Mouse (Mus musculus) adrenal gland, postnatal 10 days (tissue): ENCODE measurements around the gene Cda. TPM values are rescaled to one million over a fixed set of nuclear protein-coding genes. Genes with fewer than 3 reads are reported as not detected.
A peak's percentile ranks its signal among the peaks of the same experiment; 100 is the strongest.

ENCODE experiments used
- DNase-seq: peaks from one replicate; pipeline ENCODE4 v3.0.0; 2021; ENCODE audit warnings: mixed read lengths
- microRNA-seq: library from miRNA; unstranded; fragments of <30 nt; microRNA quantifications from one replicate; pipeline ENCODE4 v1.2.0, GENCODE M21; 2021
- total RNA-seq, 2 experiments: library from RNA; stranded (reverse); gene quantifications; 2 replicates each; pipeline ENCODE4 v1.2.3; 2021

Gene Cda
- total RNA-seq, 2 experiments from 2014 or later, result 12.3 to 13.4 TPM

GRCm38 (mm10) chr4:138307025-138307424 is 60.8 kb downstream of the Cda start:
- DNase-seq, result no peak

GRCm38 (mm10) chr4:138304340-138305104 is 63.3 kb downstream of the Cda start, which contains the start of gene Ddost:
Gene Ddost (plus strand): TSS chr4:138304730.
- peak; percentile 97 for DNase-seq

- DNase-seq, result no peak
Measured at GRCm38 (mm10) chr4:138303742-138304141, 64.0 kb downstream of the Cda start.

GRCm38 (mm10) chr4:138303011-138303410 is 64.8 kb downstream of the Cda start:
- no peak for DNase-seq

GRCm38 (mm10) chr4:138301271-138301780 is 66.5 kb downstream of the Cda start:
- no peak for DNase-seq

- no peak for DNase-seq
Measured at GRCm38 (mm10) chr4:138293949-138294550, 73.7 kb downstream of the Cda start.

- no peak for DNase-seq
Measured at GRCm38 (mm10) chr4:138293261-138293948, 74.4 kb downstream of the Cda start.

- no peak for DNase-seq
Measured at GRCm38 (mm10) chr4:138292028-138292427, 75.8 kb downstream of the Cda start.

- DNase-seq, result no peak
Measured at GRCm38 (mm10) chr4:138288691-138289090, 79.1 kb downstream of the Cda start.

Small RNA genes lying within 50 kb of the gene (microRNA-seq; reads per million reads assigned to microRNA genes)
- not detected for gene Gm27646
- 6.5 reads per million, percentile 8 among the genes with 10 or more reads in this experiment for gene Mir7019

Other genes with a start within 250 kb of the Cda start
- gene Hp1bp3, start 151.7 kb downstream of the Cda start, total RNA-seq, result 100 to 1,000 TPM; 153 to 170 TPM
- gene Sh2d5, start 117.6 kb downstream of the Cda start, total RNA-seq, result 1 to 10 TPM; 1.2 to 1.6 TPM
- gene Kif17, start 117.6 kb downstream of the Cda start, total RNA-seq, result 1 to 10 TPM; 3.1 to 3.5 TPM
- gene Ddost, start 63.3 kb downstream of the Cda start, total RNA-seq, result 100 to 1,000 TPM; 118 to 129 TPM
- 100 to 1,000 TPM; 171 to 188 TPM for gene Pink1, start 41.7 kb downstream of the Cda start, total RNA-seq
- 1 to 10 TPM; 1.8 to 2.0 TPM for gene Fam43b, start 28.5 kb upstream of the Cda start, total RNA-seq
- 10 to 100 TPM; 54.7 to 56.9 TPM for gene Mul1, start 66.7 kb upstream of the Cda start, total RNA-seq
- gene Camk2n1, start 86.3 kb upstream of the Cda start, total RNA-seq, result 10 to 100 TPM; 17.3 to 22.9 TPM